Mouse (Mus musculus): Measurements from ENCODE around the gene Nmt2.

GRCm38 (mm10) chr2:3333761-3334160 is 49.7 kb downstream of the Nmt2 start:
- no peak for TF ChIP-seq CTCF (IDR thresholded peaks at IDR 0.05; ENCODE audit: low read depth)
- no peak for TF ChIP-seq EP300 (IDR thresholded peaks at IDR 0.05; ENCODE audit: low read depth)

Measured in heart, postnatal 0 days (tissue).